Mouse (Mus musculus) c-Kit-positive CD71-positive TER-119-positive erythroid progenitor cells, embryonic 14.5 days (primary cell): ENCODE data around the gene Adrb1.
"Not testable (repeated sequence)": the region's sequence is repeated elsewhere in the genome, so short reads cannot be mapped to it uniquely, and the experiment has no call there.

Experiments
- DNase-seq: peaks from one replicate; pipeline ENCODE4 v3.0.0-alpha.2; 2013; ENCODE audit warnings: low spot score

Adrb1 gene

GRCm38 (mm10) chr19:56749343-56749742 lies 27.3 kb downstream of the Adrb1 start:
- DNase-seq: no peak

GRCm38 (mm10) chr19:56750709-56751108 lies 28.7 kb downstream of the Adrb1 start:
- DNase-seq: no peak

GRCm38 (mm10) chr19:56754456-56754855 lies 32.5 kb downstream of the Adrb1 start:
- DNase-seq: not testable (repeated sequence)

- no peak for DNase-seq
Measured at GRCm38 (mm10) chr19:56756412-56756811, 34.4 kb downstream of the Adrb1 start.

- no peak for DNase-seq
Measured at GRCm38 (mm10) chr19:56758311-56758710, 36.3 kb downstream of the Adrb1 start.

- no peak for DNase-seq
Measured at GRCm38 (mm10) chr19:56759740-56760139, 37.7 kb downstream of the Adrb1 start.

GRCm38 (mm10) chr19:56760306-56760940 lies 38.4 kb downstream of the Adrb1 start:
- DNase-seq: no peak

- DNase-seq: no peak
Measured at GRCm38 (mm10) chr19:56761096-56761495, 39.1 kb downstream of the Adrb1 start.

- DNase-seq: no peak
Measured at GRCm38 (mm10) chr19:56761727-56762126, 39.7 kb downstream of the Adrb1 start.

GRCm38 (mm10) chr19:56762686-56763085 lies 40.7 kb downstream of the Adrb1 start:
- no peak for DNase-seq

GRCm38 (mm10) chr19:56769024-56769423 lies 47.0 kb downstream of the Adrb1 start:
- no peak for DNase-seq

- no peak for DNase-seq
Measured at GRCm38 (mm10) chr19:56772158-56772557, 50.2 kb downstream of the Adrb1 start.

GRCm38 (mm10) chr19:56773393-56773971 lies 51.5 kb downstream of the Adrb1 start:
- DNase-seq: no peak

- DNase-seq: no peak
Measured at GRCm38 (mm10) chr19:56774408-56774962, 52.5 kb downstream of the Adrb1 start.

- DNase-seq: no peak
Measured at GRCm38 (mm10) chr19:56774971-56775892, 53.2 kb downstream of the Adrb1 start.

- no peak for DNase-seq
Measured at GRCm38 (mm10) chr19:56775893-56776718, 54.1 kb downstream of the Adrb1 start.

- DNase-seq: peak; percentile 8
Measured at GRCm38 (mm10) chr19:56776719-56777382, 54.9 kb downstream of the Adrb1 start.

- not testable (repeated sequence) for DNase-seq
Measured at GRCm38 (mm10) chr19:56778532-56778931, 56.5 kb downstream of the Adrb1 start.
